Mouse (Mus musculus): ENCODE results near the gene Cbx7.
"Not testable (repeated sequence)": the region's sequence is repeated elsewhere in the genome, so short reads cannot be mapped to it uniquely, and the experiment has no call there.

Gene Cbx7

DNA sequence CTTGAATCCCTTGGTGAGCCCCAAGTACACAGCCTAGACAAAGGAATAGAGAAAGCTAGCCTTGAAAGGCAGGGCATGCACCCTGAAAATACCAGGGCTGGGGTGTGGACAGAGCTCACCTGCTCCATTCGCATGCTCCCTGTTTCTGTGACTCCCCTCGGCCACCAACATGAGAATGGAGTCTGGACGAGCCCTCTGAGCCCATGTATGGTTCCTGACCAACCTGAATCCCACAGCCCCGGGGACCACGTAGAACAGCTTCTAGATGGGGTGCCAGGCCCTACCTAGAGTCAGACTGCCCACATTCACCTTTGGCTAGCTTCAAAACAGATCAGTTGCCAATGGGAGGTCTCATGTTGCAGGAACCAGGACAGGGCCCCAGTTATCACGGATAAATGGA lies 19.7 kb downstream of the Cbx7 start:
- no peak for DNase-seq (ENCODE audit: extremely low read depth, low read depth, low spot score)

DNA sequence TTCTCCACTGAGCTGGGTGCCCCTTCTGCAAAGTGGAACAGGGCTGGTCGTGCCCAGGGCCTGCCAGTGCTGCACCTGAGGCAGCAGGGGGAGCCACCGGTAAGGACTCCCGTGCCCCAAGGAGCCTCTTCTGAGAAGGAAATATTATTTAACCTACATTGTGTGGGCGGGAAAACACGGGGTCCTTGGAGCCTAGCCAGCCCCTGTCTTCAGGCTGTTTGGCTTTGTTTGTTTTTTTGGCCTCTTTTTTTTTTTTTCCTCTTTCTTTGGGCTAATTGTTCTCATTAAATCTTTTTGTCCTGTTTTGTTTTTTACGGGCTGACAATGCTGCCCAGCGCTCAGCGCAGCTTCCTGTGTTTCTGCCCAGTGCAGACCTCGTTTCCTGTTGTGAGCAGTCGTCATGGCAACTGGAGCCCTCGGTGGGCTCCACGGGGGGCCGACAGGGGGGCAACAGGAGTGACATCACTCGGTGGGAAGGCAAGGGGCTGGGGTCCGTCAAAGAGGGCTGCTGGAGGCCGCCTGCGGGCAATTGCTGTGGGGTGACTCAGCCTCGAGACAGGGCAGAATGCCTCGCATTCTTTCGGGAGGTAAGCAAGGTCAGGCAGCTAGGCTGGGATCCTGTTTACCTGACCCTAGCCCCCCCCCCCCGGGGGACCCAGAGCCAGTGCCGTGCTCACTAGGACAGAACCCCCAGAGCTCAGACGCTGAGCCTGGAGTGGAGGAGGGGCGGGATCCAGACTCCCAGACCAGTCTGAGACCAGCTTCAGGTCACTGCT lies 20.5 kb downstream of the Cbx7 start:
- DNase-seq (ENCODE audit: extremely low read depth, low read depth, low spot score), result no peak

DNA sequence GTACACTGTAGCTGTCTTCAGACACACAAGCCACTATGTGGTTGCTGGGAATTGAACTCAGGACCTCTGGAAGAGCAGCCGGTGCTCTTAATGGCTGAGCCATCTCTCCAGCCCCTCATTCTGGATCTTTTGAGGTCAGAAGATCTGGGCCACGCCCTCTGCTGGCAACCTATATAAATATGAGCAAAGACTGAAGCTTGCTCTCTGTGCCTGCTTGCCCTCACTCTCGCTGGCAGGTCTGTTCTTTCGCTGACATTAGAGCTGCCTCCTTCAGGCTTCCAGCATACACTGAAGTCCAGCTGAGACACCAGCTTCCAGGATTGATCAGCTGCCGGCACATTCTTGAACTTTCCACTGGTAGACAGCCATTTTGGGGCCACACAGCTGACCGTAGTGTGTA lies 23.2 kb downstream of the Cbx7 start:
- DNase-seq (ENCODE audit: extremely low read depth, low read depth, low spot score), result no peak

DNA sequence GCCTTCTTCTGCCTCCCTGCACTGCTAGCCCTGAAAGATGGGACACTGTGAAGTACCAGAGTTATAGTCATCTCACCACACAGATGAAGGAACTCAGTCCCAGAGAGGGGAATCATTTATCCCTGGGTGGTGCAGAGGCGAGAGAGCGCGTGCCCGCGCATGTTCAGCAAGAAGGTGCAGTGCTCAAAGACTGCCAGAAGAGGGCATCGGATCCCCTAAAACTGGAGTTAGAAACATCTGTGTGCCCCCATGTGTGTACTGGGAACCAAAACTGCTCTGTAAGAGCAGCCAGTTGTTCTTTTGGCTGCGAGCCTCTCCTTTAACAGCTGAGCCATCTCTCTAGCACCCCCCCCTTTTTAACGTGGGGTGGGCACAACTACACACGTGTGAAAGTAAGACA lies 24.1 kb downstream of the Cbx7 start:
- DNase-seq (ENCODE audit: extremely low read depth, low read depth, low spot score), result no peak

DNA sequence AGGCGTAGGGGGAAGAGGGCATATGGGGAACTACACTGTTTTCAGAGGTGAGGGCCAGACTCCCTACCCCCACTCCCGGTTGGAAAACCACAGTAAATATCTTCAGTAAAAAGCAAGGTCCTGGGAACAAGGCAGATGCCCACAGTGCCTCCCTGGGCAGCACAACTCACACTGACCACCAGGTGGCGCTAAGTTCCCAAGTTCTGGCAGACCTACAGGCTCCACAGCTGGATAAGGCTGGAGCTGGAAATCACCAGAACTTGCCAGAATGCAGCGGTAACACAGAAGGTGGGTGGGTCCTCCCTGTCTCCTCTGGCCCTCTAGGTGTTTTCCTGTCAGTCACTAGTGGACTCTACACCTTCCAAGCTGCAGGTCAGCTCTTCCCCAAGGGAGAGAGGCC lies 24.9 kb downstream of the Cbx7 start:
- no peak for DNase-seq (ENCODE audit: extremely low read depth, low read depth, low spot score)

DNA sequence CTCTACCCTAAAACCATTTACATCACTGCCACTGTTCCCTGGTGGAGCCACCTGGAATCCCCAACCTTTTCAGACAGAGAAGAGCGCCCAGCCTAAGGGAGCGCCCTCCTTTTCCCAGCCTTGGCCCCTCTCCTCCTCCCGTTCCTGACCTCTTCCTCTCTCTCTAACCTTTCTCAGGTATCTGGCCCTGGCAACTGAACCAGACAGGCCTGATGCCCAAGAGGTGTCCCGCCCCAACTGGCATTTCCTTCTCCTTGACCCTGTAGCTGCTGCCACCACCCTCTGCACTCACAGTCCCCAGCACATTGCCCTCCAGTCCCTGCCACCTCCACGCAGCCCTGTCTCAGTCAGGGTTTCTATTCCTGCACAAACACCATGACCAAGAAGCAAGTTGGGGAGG lies 26.0 kb downstream of the Cbx7 start:
- DNase-seq (ENCODE audit: extremely low read depth, low read depth, low spot score), result no peak

DNA sequence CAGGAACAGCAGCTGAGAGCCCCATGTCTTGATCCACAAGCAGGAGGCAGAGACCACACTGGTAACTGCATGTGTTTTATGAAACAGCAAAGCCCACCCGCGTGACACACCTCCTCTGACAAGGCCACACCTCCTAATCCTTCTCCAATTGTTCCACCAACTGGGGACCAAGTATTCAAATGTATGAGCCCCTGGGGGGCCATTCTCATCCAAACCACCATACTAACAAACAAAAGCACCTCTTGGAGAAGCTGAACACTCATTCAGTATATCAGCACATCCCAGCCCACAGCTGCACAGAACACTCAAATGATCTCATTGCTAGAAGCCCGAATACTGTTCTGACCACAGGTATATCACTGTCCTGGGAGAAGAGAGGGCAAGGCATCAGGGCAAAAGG lies 27.3 kb downstream of the Cbx7 start:
- DNase-seq (ENCODE audit: extremely low read depth, low read depth, low spot score), result no peak

DNA sequence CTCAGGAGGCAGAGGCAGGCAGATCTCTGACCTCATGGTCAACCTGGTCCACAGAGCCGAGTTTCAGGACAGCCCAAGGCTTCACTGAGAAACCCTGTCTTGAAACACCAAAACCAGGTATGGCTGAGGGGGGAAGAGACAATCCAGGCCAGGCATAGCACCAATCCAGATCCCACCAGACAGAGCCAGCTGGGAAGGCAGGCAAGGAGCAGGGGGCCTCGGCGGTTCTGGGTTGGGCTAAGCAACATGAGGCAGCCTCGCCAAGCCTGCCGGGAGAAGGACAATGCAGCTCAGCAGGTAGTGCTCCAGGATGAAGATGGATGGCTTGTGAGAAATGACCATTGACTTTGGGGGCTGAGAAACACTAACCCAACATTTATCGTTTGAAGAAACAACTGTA lies 28.4 kb downstream of the Cbx7 start:
- no peak for DNase-seq (ENCODE audit: extremely low read depth, low read depth, low spot score)

DNA sequence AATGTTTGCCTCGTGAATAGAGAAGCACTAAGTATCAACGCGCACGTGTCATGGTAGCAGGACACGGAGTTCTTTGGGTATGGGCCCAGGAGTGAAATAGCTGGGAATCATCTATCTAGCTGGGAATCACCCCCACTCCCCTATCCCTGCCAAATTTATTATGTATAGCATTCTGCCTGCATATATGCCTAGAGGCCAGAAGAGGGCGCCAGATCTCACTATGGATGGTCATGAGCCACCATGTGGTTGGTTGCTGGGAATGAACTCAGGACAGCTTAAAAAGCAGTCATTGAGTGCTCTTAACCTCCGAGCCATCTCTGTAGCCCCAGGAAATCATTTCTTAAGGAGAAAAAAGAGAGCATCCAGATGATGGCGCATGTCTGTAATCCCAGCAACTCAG lies 30.0 kb downstream of the Cbx7 start:
- no peak for DNase-seq (ENCODE audit: extremely low read depth, low read depth, low spot score)

DNA sequence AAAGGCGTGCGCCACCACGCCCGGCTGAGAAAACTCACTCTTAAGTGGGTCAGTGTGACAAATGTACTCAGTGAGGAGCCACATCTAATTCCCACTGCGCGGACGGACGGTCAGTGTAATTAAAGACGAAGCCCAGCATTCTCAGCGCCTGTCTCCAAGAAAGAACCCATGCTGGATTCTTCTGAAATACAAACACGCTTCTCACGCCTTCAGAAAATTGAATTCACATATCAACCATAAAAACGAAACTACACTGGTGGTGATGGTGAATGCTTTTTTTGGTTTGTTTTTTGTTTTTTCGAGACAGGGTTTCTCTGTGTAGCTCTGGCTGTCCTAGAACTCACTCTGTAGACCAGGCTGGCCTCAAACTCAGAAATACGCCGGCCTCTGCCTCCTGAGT lies 31.0 kb downstream of the Cbx7 start:
- DNase-seq (ENCODE audit: extremely low read depth, low read depth, low spot score), result no peak

DNA sequence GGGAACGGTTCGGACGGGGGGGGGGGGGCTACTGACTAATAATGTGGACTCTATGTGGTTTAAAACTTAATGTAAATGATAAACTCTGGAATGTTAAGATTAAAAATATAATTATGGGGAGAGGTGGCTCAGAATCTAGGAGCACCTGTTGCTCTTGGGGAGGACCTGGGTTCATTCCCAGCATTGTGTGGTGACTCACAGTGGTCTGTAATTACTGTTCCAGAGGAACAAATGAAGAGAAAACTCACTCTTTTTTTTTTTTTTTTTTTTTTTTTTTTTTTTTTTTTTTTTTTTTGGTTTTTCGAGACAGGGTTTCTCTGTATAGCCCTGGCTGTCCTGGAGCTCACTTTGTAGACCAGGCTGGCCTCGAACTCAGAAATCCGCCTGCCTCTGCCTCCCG lies 31.4 kb downstream of the Cbx7 start:
- DNase-seq (ENCODE audit: extremely low read depth, low read depth, low spot score), result not testable (repeated sequence)

DNA sequence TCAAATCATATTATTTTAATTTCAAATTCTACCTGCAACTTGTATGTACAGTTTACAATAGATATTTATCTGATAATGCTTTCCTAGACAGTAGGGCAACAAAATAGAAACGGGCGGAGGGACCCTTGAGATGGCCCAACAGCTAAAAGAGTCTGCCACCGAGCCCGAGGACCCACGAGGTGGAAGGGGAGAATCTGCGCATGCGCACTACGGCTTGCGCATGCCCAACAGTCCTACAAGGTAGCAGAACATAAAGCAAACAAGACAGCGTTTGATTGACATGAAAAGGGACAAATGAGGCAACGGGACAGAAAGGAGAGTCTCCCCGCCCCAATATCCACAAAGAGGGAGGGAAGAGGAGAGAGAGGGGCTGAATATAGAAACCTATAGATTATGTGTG lies 31.9 kb downstream of the Cbx7 start:
- DNase-seq (ENCODE audit: extremely low read depth, low read depth, low spot score), result no peak

DNA sequence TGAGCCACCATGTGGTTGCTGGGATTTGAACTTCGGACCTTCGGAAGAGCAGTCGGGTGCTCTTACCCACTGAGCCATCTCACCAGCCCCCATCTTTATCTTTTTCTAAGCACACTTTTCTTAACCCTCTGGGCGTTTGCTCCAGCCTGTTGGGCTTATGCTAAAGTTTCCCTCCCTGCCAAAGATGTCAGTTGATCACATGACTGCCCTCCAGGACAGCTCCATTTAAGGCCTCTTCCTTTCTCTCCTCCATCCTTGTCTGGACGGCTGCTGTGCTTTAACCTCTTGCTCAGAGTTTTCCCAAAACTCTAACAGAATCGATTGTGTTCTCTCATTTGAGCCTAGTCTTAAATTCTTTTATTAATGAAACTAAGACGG lies 34.6 kb downstream of the Cbx7 start:
- no peak for DNase-seq (ENCODE audit: extremely low read depth, low read depth, low spot score)

DNA sequence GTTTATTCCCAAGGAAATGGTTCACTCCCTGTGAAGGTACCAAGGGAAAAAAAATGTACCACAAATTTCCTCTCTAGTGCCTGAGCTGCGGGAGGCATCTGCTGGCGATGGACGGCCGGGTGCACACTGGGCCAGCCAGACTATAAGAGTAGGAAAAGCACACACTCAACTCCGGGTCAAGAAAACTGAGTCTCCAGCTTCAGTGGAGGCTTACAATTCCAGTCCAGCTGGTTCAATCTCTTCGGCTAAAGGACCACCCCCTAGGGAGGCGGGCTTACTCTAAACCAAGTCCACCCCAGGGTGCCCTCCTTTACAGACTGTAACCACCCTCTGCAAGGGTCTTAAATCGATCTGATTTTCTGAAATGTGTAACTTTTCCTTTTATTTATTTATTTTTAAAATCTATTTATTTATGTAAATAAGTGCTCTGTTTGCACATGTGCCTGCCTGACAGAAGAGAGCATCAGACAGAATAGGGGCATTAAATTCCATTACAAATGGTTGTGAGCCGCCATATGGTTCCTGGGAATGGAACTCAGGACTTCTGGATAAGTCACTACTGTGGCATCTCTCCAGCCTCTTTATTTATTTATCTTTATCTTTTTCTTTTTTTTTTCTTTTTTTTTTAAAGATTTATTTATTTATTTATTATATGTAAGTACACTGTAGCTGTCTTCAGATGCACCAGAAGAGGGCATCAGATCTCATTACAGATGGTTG lies 35.1 kb downstream of the Cbx7 start:
- DNase-seq (ENCODE audit: extremely low read depth, low read depth, low spot score), result no peak

DNA sequence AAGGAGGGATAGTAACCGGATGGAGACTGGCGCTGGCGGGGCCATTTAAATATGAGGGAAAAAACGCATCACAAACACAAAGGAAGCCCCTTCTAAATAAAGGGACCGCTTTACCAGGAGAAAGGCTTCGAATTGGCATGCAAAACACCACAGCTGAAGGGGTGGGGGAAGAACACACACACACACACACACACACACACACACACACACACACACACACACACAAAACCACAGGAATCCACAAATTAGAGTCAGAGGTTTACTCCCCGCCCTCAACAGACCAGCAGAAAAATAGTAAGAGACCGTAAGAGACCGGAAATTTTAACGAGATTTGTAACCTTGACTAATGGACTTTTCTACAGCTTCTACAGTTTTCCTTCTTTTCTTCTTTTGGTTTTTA lies 36.1 kb downstream of the Cbx7 start:
- no peak for DNase-seq (ENCODE audit: extremely low read depth, low read depth, low spot score)

DNA sequence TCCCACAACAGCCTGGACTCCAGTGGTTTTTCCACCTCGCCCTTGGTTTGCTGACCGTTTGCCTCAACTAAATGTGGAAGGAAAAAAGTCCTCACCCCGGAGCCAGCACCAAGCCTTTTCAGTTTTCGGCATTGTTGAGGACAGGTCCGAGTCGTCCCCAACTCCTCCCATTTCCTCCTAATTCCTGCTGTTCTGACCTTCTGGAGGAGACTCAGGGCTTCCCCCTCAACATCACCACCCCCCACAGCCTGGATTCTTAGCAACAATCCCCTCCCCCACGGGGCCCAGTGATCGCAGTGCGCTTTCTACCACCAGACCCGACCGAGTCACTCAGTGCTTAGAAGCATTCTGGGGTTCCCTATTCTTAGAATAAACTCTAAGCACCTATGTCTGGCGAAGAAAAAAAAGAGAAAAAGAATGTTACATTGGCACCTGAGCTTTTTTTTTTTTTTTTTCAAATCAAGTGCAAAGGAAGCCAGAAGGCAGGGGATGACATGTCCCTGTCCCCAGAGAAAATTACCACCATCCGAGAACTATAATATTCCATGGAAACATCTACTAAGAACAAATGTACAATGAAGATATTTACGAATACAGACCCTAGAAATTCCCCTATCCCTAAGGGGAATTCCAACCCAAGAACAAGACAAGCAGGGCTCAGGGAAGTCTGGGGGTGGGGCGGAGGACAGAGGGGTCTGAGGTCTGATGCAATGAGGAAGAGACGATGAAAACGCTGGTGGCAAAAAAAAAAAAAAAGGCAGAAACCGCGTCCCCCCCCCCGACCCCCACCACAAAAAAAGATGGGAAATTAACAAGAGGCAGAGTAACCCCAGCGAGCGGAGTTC lies 37.0 kb downstream of the Cbx7 start:
- no peak for DNase-seq (ENCODE audit: extremely low read depth, low read depth, low spot score)

DNA sequence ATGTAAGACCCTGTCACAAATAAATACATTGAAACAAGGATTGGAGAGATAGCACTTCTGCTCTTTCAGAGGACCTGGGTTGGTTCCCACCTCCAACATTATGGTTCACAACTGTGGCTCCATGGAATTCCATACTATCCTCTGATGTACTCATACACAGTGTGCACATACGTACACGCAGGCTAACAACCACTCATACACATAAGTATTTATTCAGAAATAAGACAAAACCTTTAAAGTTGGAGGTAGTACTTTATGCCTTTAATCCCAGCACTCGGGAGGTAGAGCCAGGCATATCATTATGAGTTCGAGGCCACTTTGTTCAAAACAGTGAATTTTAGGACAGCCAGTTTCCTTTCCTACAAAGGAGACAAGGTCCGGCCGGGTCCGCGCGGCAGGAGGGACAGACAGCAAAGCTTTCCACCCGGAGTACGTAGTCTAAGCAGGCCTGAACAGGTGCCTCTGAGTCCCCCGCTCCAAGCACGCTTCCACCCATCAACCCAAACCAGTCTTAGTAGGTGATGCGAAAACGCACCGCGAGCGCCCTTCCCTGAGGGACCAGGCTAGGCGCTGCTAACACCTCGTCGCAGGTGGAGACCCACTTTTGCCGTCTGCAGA lies 37.8 kb downstream of the Cbx7 start:
- DNase-seq (ENCODE audit: extremely low read depth, low read depth, low spot score), result no peak

DNA sequence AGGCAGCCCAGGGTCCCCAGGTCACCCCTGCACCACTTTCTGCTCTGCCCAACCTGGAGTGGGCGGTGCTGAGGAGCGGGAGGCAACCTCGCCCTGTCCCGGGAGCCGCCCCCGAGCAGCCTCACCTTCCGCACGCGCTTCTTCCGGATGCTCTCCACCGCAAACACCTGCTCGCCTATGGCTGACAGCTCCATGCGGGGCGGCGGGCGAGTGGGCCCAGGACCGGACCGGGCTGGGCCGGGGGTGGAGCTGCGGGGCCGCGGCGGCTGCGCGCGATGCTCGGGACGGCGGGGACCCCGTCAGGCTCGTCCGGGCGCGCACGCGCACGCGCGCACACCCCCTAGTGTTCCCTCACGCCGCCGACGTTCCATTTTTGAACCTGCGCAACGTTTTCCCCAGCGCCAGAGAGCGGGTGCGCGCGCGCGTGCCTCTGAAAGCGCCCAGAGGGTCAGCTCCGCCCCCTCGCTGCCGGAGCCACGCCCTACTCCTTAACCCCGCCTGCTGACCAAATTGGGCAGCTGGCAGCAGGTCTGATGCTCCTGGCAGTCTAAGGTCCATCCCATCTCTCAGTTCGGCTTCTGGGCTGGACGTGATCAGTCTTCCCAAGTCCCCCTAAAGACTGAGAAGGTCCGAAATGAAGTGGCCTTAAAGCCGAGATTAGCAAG lies 38.5 kb downstream of the Cbx7 start:
- no peak for DNase-seq (ENCODE audit: extremely low read depth, low read depth, low spot score)

DNA sequence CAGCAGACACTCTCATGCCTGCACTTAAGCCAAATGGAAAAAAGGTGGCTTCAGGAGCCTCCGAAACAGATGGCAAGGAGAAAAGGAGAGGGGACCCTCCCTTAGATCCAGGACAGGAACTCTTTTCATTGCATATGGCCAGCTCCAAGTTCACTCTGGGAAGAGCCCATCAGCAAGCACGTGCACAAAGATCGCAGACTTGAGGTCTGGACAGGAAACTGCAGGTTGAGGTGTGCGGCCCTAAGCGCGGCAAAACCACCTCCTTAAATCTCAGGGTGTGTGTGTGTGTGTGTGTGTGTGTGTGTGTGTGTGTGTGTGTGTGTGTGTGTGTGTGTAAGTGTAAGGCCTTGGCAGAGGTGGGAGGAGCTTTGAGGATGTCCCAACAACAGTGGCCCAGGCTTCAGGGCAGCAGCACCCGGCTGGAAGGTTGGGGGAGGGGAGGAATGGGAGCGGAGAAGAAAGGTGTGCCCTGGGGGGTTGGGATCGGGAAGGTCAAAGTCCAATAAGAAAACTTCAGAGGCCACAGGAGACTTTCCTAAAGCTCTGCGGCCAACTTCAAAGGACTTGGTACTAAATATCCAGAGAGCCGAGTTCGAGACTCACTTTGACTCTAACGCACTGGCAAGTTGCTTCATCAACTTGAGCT lies 39.3 kb downstream of the Cbx7 start:
- no peak for DNase-seq (ENCODE audit: extremely low read depth, low read depth, low spot score)

DNA sequence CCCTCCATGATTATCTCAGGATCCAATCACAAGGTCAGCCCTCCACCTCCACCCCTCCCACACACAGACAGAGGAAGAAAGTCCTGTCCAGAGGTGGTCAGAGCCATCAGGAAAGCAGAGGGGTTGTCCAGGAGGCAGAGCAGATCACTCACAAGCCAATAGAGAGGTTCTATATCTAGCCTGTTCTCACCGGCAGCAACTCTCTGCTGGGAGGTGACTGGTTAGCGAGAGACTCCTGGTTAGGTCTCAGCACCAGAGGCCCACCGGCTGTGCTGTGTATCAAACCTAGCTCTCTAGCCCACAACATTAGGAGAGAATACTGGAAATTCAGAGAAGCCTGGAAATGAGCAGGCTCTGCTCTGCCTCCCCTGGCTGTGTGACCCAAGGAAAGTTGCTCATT lies 41.2 kb downstream of the Cbx7 start:
- DNase-seq (ENCODE audit: extremely low read depth, low read depth, low spot score), result no peak
